Mouse (Mus musculus) adrenal gland, adult (tissue): ENCODE measurements around the gene Nr2f6.
"Not testable (repeated sequence)": the region's sequence is repeated elsewhere in the genome, so short reads cannot be mapped to it uniquely, and the experiment has no call there.

Experiments
- DNase-seq, 2 experiments: peaks; one replicate each; pipeline ENCODE4 v3.0.0; 2022 to 2023; ENCODE audit warnings: low spot score in 1 of 2; ENCODE audit not compliant: inconsistent age in 2 of 2

Gene Nr2f6

GRCm38 (mm10) chr8:71369040-71369718 is 12.6 kb downstream of the Nr2f6 start:
- peak; percentile 27 to 46 for DNase-seq

- DNase-seq, result peak; percentile 53 to 68
These were observed 13.4 kb downstream of the Nr2f6 start for GRCm38 (mm10) chr8:71368366-71368765.

GRCm38 (mm10) chr8:71367529-71368176 is 14.1 kb downstream of the Nr2f6 start:
- DNase-seq, result peak in 1 of 2 experiments; percentile 68

- DNase-seq, result peak; percentile 97 to 99
These were observed 14.8 kb downstream of the Nr2f6 start, which contains the start of gene Use1 for GRCm38 (mm10) chr8:71366771-71367528. Gene Use1 (plus strand): TSS chr8:71366848.

GRCm38 (mm10) chr8:71358026-71358425 is 23.7 kb downstream of the Nr2f6 start:
- no peak for DNase-seq

GRCm38 (mm10) chr8:71351520-71351919 is 30.2 kb downstream of the Nr2f6 start:
- DNase-seq, result no peak

GRCm38 (mm10) chr8:71351117-71351516 is 30.6 kb downstream of the Nr2f6 start:
- DNase-seq, result peak in 1 of 2 experiments; percentile 53

GRCm38 (mm10) chr8:71346581-71346980 is 35.2 kb downstream of the Nr2f6 start:
- no peak for DNase-seq

- peak in 1 of 2 experiments; percentile 65 for DNase-seq
These were observed 41.1 kb downstream of the Nr2f6 start for GRCm38 (mm10) chr8:71340625-71341024.

- not testable (repeated sequence) for DNase-seq
These were observed 43.9 kb downstream of the Nr2f6 start for GRCm38 (mm10) chr8:71337834-71338233.

GRCm38 (mm10) chr8:71324848-71325247 is 56.9 kb downstream of the Nr2f6 start:
- DNase-seq, result peak in 1 of 2 experiments; percentile 69
